Mouse (Mus musculus) CH12.LX (cell line): ENCODE data around the gene Mns1. TPM values are rescaled to one million over a fixed set of nuclear protein-coding genes. Genes with fewer than 3 reads are reported as not detected.

Experiments
- DNase-seq: peaks from one replicate; pipeline ENCODE4 v3.0.0-alpha.2; 2013; ENCODE audit errors: extremely low read depth
- H3K27ac ChIP-seq: 2 replicates; pipeline ENCODE4 v1.5.1; 2012; ENCODE audit warnings: low read depth, mild to moderate bottlenecking, control low read depth, moderate library complexity; ENCODE audit not compliant: insufficient read depth
- H3K27me3 ChIP-seq: replicated peaks from 2 replicates; pipeline ENCODE3; 2012; ENCODE audit warnings: inconsistent platforms
- H3K36me3 ChIP-seq, 2 experiments: replicated peaks in 1 of 2; 2 replicates each; pipeline versions ENCODE3 to v1.6.1; 2012; ENCODE audit warnings: inconsistent platforms in 1 of 2, low read length in 1 of 2, mild to moderate bottlenecking in 1 of 2, mixed read lengths in 1 of 2, moderate library complexity in 1 of 2; ENCODE audit not compliant: control insufficient read depth in 1 of 2, insufficient read depth in 1 of 2
- H3K4me1 ChIP-seq, 2 experiments: 2 replicates each; pipeline ENCODE4 v1.6.1; 2012; ENCODE audit warnings: inconsistent platforms in 1 of 2, moderate library complexity in 1 of 2; ENCODE audit not compliant: insufficient read depth in 2 of 2, control insufficient read depth in 1 of 2
- H3K4me2 ChIP-seq: 2 replicates; pipeline ENCODE4 v1.6.1; 2012; ENCODE audit warnings: low read depth, mild to moderate bottlenecking, control low read depth; ENCODE audit not compliant: poor library complexity, insufficient read depth, severe bottlenecking
- H3K4me3 ChIP-seq, 3 experiments: fragments of 150-350 bp in 1 of 3; sonication (generic) in 1 of 3; replicated peaks in 1 of 3; 2 replicates each; pipeline versions ENCODE3 to v1.5.1; 2011 to 2012; ENCODE audit warnings: low read depth in 2 of 3, low read length in 2 of 3, mild to moderate bottlenecking in 2 of 3, moderate library complexity in 2 of 3, control low read depth in 1 of 3, improper control_type of control experiment in 1 of 3, inconsistent platforms in 1 of 3, mixed read lengths in 1 of 3; ENCODE audit not compliant: poor library complexity in 1 of 3
- H3K79me2 ChIP-seq: replicated peaks from 2 replicates; pipeline ENCODE4 v1.6.1; 2012; ENCODE audit warnings: mild to moderate bottlenecking, moderate library complexity; ENCODE audit not compliant: control insufficient read depth, poor library complexity, insufficient read depth, severe bottlenecking; ENCODE audit errors: extremely low read depth
- H3K9ac ChIP-seq: 2 replicates; pipeline ENCODE4 v1.6.1; 2012; ENCODE audit warnings: low read depth, mild to moderate bottlenecking, control low read depth, moderate library complexity; ENCODE audit not compliant: insufficient read depth
- H3K9me3 ChIP-seq: replicated peaks from 2 replicates; pipeline ENCODE3; 2012; ENCODE audit warnings: low read length, inconsistent platforms, mixed read lengths
- BHLHE40 ChIP-seq: IDR thresholded peaks from 2 replicates; pipeline ENCODE4 v1.6.1; 2011; ENCODE audit warnings: mild to moderate bottlenecking, low read depth, low read length, improper control_type of control experiment
- CHD1 ChIP-seq: IDR thresholded peaks from 2 replicates; pipeline ENCODE4 v1.6.1; 2012; ENCODE audit warnings: low read depth, low read length, improper control_type of control experiment, inconsistent platforms
- CHD2 ChIP-seq: IDR thresholded peaks from 2 replicates; pipeline ENCODE4 v1.6.1; 2011; ENCODE audit warnings: low read length, improper control_type of control experiment
- CTCF ChIP-seq, 2 experiments: IDR thresholded peaks in 1 of 2; conservative IDR thresholded peaks in 1 of 2; 2 replicates each; pipeline ENCODE4 v1.5.1; 2011 to 2012; ENCODE audit warnings: low read depth in 2 of 2, low read length in 2 of 2, improper control_type of control experiment in 1 of 2, inconsistent platforms in 1 of 2, mild to moderate bottlenecking in 1 of 2, moderate library complexity in 1 of 2
- E2F4 ChIP-seq: IDR thresholded peaks from 2 replicates; pipeline ENCODE4 v1.6.1; 2011; ENCODE audit warnings: low read depth, low read length, improper control_type of control experiment; ENCODE audit not compliant: insufficient replicate concordance
- ELF1 ChIP-seq: IDR thresholded peaks from 2 replicates; pipeline ENCODE4 v1.6.1; 2014; ENCODE audit warnings: low read depth, mild to moderate bottlenecking, inconsistent platforms, low read length, improper control_type of control experiment
- EP300 ChIP-seq: IDR thresholded peaks from 2 replicates; pipeline ENCODE4 v1.6.1; 2011; ENCODE audit warnings: low read length, improper control_type of control experiment
- ETS1 ChIP-seq: conservative IDR thresholded peaks from 2 replicates; pipeline ENCODE4 v1.6.1; 2012; ENCODE audit warnings: low read depth, mild to moderate bottlenecking, inconsistent platforms, low read length, improper control_type of control experiment, moderate library complexity
- GABPA ChIP-seq: IDR thresholded peaks from 2 replicates; pipeline ENCODE4 v1.6.1; 2012; ENCODE audit warnings: low read depth, low read length, improper control_type of control experiment, inconsistent platforms; ENCODE audit not compliant: insufficient replicate concordance
- HCFC1 ChIP-seq: IDR thresholded peaks from 2 replicates; pipeline ENCODE4 v1.6.1; 2012; ENCODE audit warnings: low read depth, mild to moderate bottlenecking, inconsistent platforms, low read length, improper control_type of control experiment
- IRF4 ChIP-seq: IDR thresholded peaks from 2 replicates; pipeline ENCODE4 v1.6.1; 2014; ENCODE audit warnings: low read depth, mild to moderate bottlenecking, inconsistent platforms, low read length, improper control_type of control experiment
- JUN ChIP-seq: IDR thresholded peaks from 2 replicates; pipeline ENCODE4 v1.6.1; 2011; ENCODE audit warnings: low read depth, mild to moderate bottlenecking, low read length, improper control_type of control experiment, moderate library complexity; ENCODE audit not compliant: insufficient read depth
- JUND ChIP-seq: conservative IDR thresholded peaks from 2 replicates; pipeline ENCODE4 v1.6.1; 2011; ENCODE audit warnings: low read depth, low read length, improper control_type of control experiment
- KAT2A ChIP-seq: IDR thresholded peaks from 2 replicates; pipeline ENCODE4 v1.6.1; 2012; ENCODE audit warnings: low read length, improper control_type of control experiment, inconsistent platforms; ENCODE audit not compliant: insufficient replicate concordance
- MAFK ChIP-seq: IDR thresholded peaks from 2 replicates; pipeline ENCODE4 v1.6.1; 2011; ENCODE audit warnings: low read length, improper control_type of control experiment; ENCODE audit not compliant: insufficient replicate concordance
- MAX ChIP-seq: IDR thresholded peaks from 2 replicates; pipeline ENCODE4 v1.6.1; 2011; ENCODE audit warnings: low read length, improper control_type of control experiment
- MAZ ChIP-seq: IDR thresholded peaks from 2 replicates; pipeline ENCODE4 v1.6.1; 2012; ENCODE audit warnings: low read depth, mild to moderate bottlenecking, inconsistent platforms, low read length, improper control_type of control experiment, moderate library complexity
- MEF2A ChIP-seq: IDR thresholded peaks from 2 replicates; pipeline ENCODE4 v1.6.1; 2014; ENCODE audit warnings: low read depth, mild to moderate bottlenecking, inconsistent platforms, low read length, improper control_type of control experiment, borderline replicate concordance
- MXI1 ChIP-seq: IDR thresholded peaks from 2 replicates; pipeline ENCODE4 v1.6.1; 2011; ENCODE audit warnings: mild to moderate bottlenecking, low read depth, low read length, improper control_type of control experiment
- MYC ChIP-seq: IDR thresholded peaks from 2 replicates; pipeline ENCODE4 v1.6.1; 2011; ENCODE audit warnings: low read depth, mild to moderate bottlenecking, improper control_type of control experiment, low read length
- NELFE ChIP-seq: IDR thresholded peaks from 2 replicates; pipeline ENCODE4 v1.6.1; 2011; ENCODE audit warnings: low read depth, low read length, improper control_type of control experiment
- NRF1 ChIP-seq: IDR thresholded peaks from 2 replicates; pipeline ENCODE4 v1.6.1; 2014; ENCODE audit warnings: low read depth, mild to moderate bottlenecking, inconsistent platforms, low read length, improper control_type of control experiment, moderate library complexity
- PAX5 ChIP-seq: IDR thresholded peaks from 2 replicates; pipeline ENCODE4 v1.6.1; 2012; ENCODE audit warnings: low read length, inconsistent platforms, mixed read lengths
- POLR2A ChIP-seq: IDR thresholded peaks from 2 replicates; pipeline ENCODE4 v1.6.1; 2011; ENCODE audit warnings: low read depth, mild to moderate bottlenecking, improper control_type of control experiment, low read length
- POLR2AphosphoS2 ChIP-seq: IDR thresholded peaks from 2 replicates; pipeline ENCODE4 v1.6.1; 2011; ENCODE audit warnings: low read depth, low read length, improper control_type of control experiment
- RAD21 ChIP-seq: IDR thresholded peaks from 2 replicates; pipeline ENCODE4 v1.6.1; 2011; ENCODE audit warnings: low read depth, mild to moderate bottlenecking, low read length, improper control_type of control experiment, moderate library complexity
- RCOR1 ChIP-seq: conservative IDR thresholded peaks from 2 replicates; pipeline ENCODE4 v1.6.1; 2012; ENCODE audit warnings: low read depth, mild to moderate bottlenecking, inconsistent platforms, low read length, improper control_type of control experiment
- SIN3A ChIP-seq: IDR thresholded peaks from 2 replicates; pipeline ENCODE4 v1.6.1; 2012; ENCODE audit warnings: low read length, improper control_type of control experiment, inconsistent platforms
- SMC3 ChIP-seq: IDR thresholded peaks from 2 replicates; pipeline ENCODE4 v1.6.1; 2011; ENCODE audit warnings: low read depth, low read length, improper control_type of control experiment
- TBP ChIP-seq: conservative IDR thresholded peaks from 2 replicates; pipeline ENCODE4 v1.6.1; 2011; ENCODE audit warnings: low read depth, low read length, improper control_type of control experiment
- TCF12 ChIP-seq: IDR thresholded peaks from 2 replicates; pipeline ENCODE4 v1.6.1; 2014; ENCODE audit warnings: low read depth, mild to moderate bottlenecking, inconsistent platforms, low read length, improper control_type of control experiment
- UBTF ChIP-seq: IDR thresholded peaks from 2 replicates; pipeline ENCODE4 v1.6.1; 2012; ENCODE audit warnings: low read depth, mild to moderate bottlenecking, inconsistent platforms, low read length, improper control_type of control experiment, moderate library complexity
- USF1 ChIP-seq: IDR thresholded peaks from 2 replicates; pipeline ENCODE4 v1.6.1; 2014; ENCODE audit warnings: low read depth, mild to moderate bottlenecking, inconsistent platforms, low read length, improper control_type of control experiment
- USF2 ChIP-seq: conservative IDR thresholded peaks from 2 replicates; pipeline ENCODE4 v1.6.1; 2011; ENCODE audit warnings: low read depth, low read length, improper control_type of control experiment
- ZC3H11A ChIP-seq: IDR thresholded peaks from 2 replicates; pipeline ENCODE4 v1.6.1; 2012; ENCODE audit warnings: low read depth, mild to moderate bottlenecking, inconsistent platforms, low read length, improper control_type of control experiment
- ZKSCAN1 ChIP-seq: IDR thresholded peaks from 2 replicates; pipeline ENCODE4 v1.6.1; 2012; ENCODE audit warnings: low read depth, inconsistent platforms, low read length, improper control_type of control experiment, borderline replicate concordance
- ZMIZ1 ChIP-seq: IDR thresholded peaks from 2 replicates; pipeline ENCODE4 v1.6.1; 2012; ENCODE audit warnings: low read depth, mild to moderate bottlenecking, inconsistent platforms, low read length, improper control_type of control experiment
- ZNF384 ChIP-seq: IDR thresholded peaks from 2 replicates; pipeline ENCODE4 v1.6.1; 2012; ENCODE audit warnings: low read depth, low read length, improper control_type of control experiment, inconsistent platforms
- dilution Hi-C: fragments of 300-500 bp; cut with MboI; formaldehyde crosslinking; loops from 2 replicates; pipeline ENCODE4 v1.14.3; 2020; ENCODE audit warnings: low sequenced_read_pairs; ENCODE audit not compliant: extremely low pct_unique_long_range_greater_than_20kb, extremely low pct_ligation_motif_present
- in situ Hi-C: fragments of 300-500 bp; cut with MboI; formaldehyde crosslinking; loops from 3 replicates; pipeline ENCODE4 v1.14.3; 2019; ENCODE audit warnings: low sequenced_read_pairs, low pct_ligation_motif_present, low pct_unique_long_range_greater_than_20kb, mixed read lengths
- polyA plus RNA-seq: library from polyadenylated mRNA; unstranded; fragments of >175 nt; gene quantifications from 2 replicates; pipeline ENCODE4 v1.2.1, GENCODE M21; 2012; ENCODE audit warnings: low read depth; ENCODE audit not compliant: insufficient read length
- total RNA-seq, 2 experiments: library from RNA; depleted of rRNA; stranded (reverse); fragments of 300-350 nt in 1 of 2; fragments of >200 nt in 1 of 2; gene quantifications; 2 replicates each; pipeline ENCODE4 v1.2.3; 2012 to 2014

Mns1 gene
- total and polyA plus RNA-seq, 3 experiments: 16.7 to 66.0 (median 19.4) TPM

DNA sequence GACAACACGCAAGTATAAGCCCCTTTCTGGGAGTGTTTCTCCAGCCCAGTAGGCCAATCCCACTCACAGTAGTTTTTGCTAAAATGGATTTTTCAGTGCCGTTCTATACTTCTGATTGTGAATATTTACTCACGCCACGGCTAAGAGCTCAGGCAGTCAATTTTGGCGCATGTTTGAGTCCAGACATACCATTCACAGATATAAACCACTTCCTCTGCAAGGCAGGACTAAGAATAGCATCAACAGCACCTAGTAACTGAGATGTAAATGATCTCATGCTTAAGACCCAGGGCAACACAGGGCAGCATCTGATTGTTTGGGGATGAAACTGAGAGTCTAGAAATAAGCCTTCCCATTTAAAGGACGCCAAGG, 54.4 kb downstream of the Mns1 start, which contains the start of gene Tex9:
Gene Tex9, minus strand, starts transcription at position 19 of the 372 bp plus-strand sequence.
- DNase-seq: peak; percentile 84
- TF ChIP-seq SMC3: no peak
- no peak for TF ChIP-seq HCFC1
- no peak; the same call in 1 of the 2 replicates for TF ChIP-seq POLR2A
- TF ChIP-seq ETS1: peak; percentile 81
- TF ChIP-seq TCF12: no peak
- TF ChIP-seq POLR2AphosphoS2: no peak
- peak; percentile 77 for TF ChIP-seq BHLHE40
- TF ChIP-seq E2F4: no peak
- TF ChIP-seq ZNF384: no peak; the same call in 1 of the 2 replicates
- TF ChIP-seq KAT2A: no peak
- TF ChIP-seq GABPA: no peak
- peak; percentile 81 for TF ChIP-seq EP300
- no peak for TF ChIP-seq NRF1
- TF ChIP-seq MYC: peak; percentile 93
- no peak for TF ChIP-seq CTCF (conservative IDR thresholded peaks at IDR 0.05 in 1 of 2, IDR thresholded peaks at IDR 0.05 in 1 of 2; ENCODE audit: low read depth in 2 of 2, low read length in 2 of 2)
- TF ChIP-seq JUN: peak; percentile 65
- TF ChIP-seq ZC3H11A: no peak
- TF ChIP-seq ELF1: no peak
- no peak; the same call in 1 of the 2 replicates for TF ChIP-seq MXI1
- TF ChIP-seq MAX: peak; percentile 55
- TF ChIP-seq SIN3A: no peak; the same call in none of the 2 replicates
- TF ChIP-seq ZKSCAN1: no peak
- TF ChIP-seq USF1: no peak
- TF ChIP-seq TBP: no peak
- peak; percentile 75 for TF ChIP-seq IRF4
- TF ChIP-seq CHD1: no peak; the same call in 1 of the 2 replicates
- TF ChIP-seq JUND: peak; percentile 71
- no peak for TF ChIP-seq MAFK
- no peak for TF ChIP-seq NELFE
- TF ChIP-seq UBTF: no peak
- no peak for TF ChIP-seq MAZ
- TF ChIP-seq CHD2: peak; percentile 8; the same call in 1 of the 2 replicates
- TF ChIP-seq PAX5: no peak
- TF ChIP-seq RAD21: no peak
- TF ChIP-seq USF2: no peak; the same call in none of the 2 replicates
- TF ChIP-seq RCOR1: no peak
- peak; percentile 96 for TF ChIP-seq MEF2A
- peak; percentile 17 for TF ChIP-seq ZMIZ1
- TF ChIP-seq, all 38 proteins: peak for 11
- in situ Hi-C loops: loop anchor here (5.0 kb wide), 1 partner anchor 35 kb away; no protein-coding TSS in a partner anchor
- Histone ChIP-seq H3K9me3 (no peaks in the 10 kb centered on the region), H3K36me3 (peaks cover 0 to 8% of the 10 kb centered on the region in 2 experiments), H3K27me3 (no peaks in the 10 kb centered on the region), H3K9ac (peak within 1 kb of the TSS; percentile 89), H3K4me2 (peak within 1 kb of the TSS; percentile 99), H3K27ac (peak within 1 kb of the TSS; percentile 95), H3K4me3 (peak within 1 kb of the TSS; percentile 66 to 83 (median 82)), H3K79me2 (peaks cover 8% of the 10 kb centered on the region), H3K4me1 (peaks cover 10 to 46% of the 10 kb centered on the region in 2 experiments)
- dilution Hi-C loops: no loop called here
